Mouse (Mus musculus) neural tube, embryonic 14.5 days (tissue): ENCODE data around the gene Rftn2. TPM values are rescaled to one million over a fixed set of nuclear protein-coding genes. Genes with fewer than 3 reads are reported as not detected.
A peak's percentile ranks its signal among the peaks of the same experiment; 100 is the strongest.

Experiments
- ATAC-seq: fragments of 200-750 bp; cut with Nextera tagmentation; 2 replicates; pipeline ENCODE4 v1.8.0; 2017; ENCODE audit warnings: low read depth, mild to moderate bottlenecking, moderate TSS enrichment, moderate library complexity
- H3K27ac ChIP-seq: fragments of 300-500 bp; sonication (generic); 2 replicates; pipeline ENCODE4 v1.5.1; 2014; ENCODE audit warnings: low read depth, mild to moderate bottlenecking, control low read depth, low read length, moderate library complexity, mixed read lengths
- H3K27me3 ChIP-seq: fragments of 300-500 bp; sonication (generic); 2 replicates; pipeline ENCODE4 v1.6.1; 2014; ENCODE audit warnings: low read length; ENCODE audit not compliant: control insufficient read depth, insufficient read depth
- H3K36me3 ChIP-seq: fragments of 300-500 bp; sonication (generic); 2 replicates; pipeline ENCODE4 v1.6.1; 2014; ENCODE audit warnings: low read length, mixed read lengths; ENCODE audit not compliant: control insufficient read depth, insufficient read depth
- H3K4me1 ChIP-seq: fragments of 300-500 bp; sonication (generic); 2 replicates; pipeline ENCODE4 v1.6.1; 2014; ENCODE audit warnings: low read length; ENCODE audit not compliant: control insufficient read depth, insufficient read depth
- H3K4me2 ChIP-seq: fragments of 300-500 bp; sonication (generic); 2 replicates; pipeline ENCODE4 v1.6.1; 2014; ENCODE audit warnings: mild to moderate bottlenecking, low read depth, low read length, control low read depth
- H3K4me3 ChIP-seq: fragments of 300-500 bp; sonication (generic); 2 replicates; pipeline ENCODE4 v1.5.1; 2014; ENCODE audit warnings: low read depth, low read length, control low read depth, mixed read lengths
- H3K9ac ChIP-seq: fragments of 300-500 bp; sonication (generic); replicated peaks from 2 replicates; pipeline ENCODE4 v1.6.1; 2014; ENCODE audit warnings: low read depth, mild to moderate bottlenecking, control low read depth, low read length, mixed read lengths
- H3K9me3 ChIP-seq: fragments of 300-500 bp; sonication (generic); 2 replicates; pipeline ENCODE4 v1.6.1; 2016; ENCODE audit warnings: low read length; ENCODE audit not compliant: control insufficient read depth
- WGBS: fragments of 180-500 bp; shearing (Covaris S2); extraction: QIAGEN DNeasy Blood & Tissue Kit; methylation state at CpG from one replicate; pipeline ENCODE4 v1.1.7; 2014; 5-methylcytosine and 5-hydroxymethylcytosine counted together
- polyA plus RNA-seq: library from polyadenylated mRNA; unstranded; fragments of >200 nt; fragmentation: Nextera tagmentation; extraction: Ambion mirVana; gene quantifications from 2 replicates; pipeline ENCODE4 v1.2.1, GENCODE M21; 2014

The Rftn2 gene
- polyA plus RNA-seq, 1 experiment from 2014 or later, result 10.1 TPM

- Histone ChIP-seq H3K27ac (no peak overlapping the region), H3K9me3 (no peaks in the 10 kb centered on the region), H3K4me3 (no peak overlapping the region), H3K4me2 (no peak overlapping the region), H3K9ac (no peak overlapping the region), H3K27me3 (no peaks in the 10 kb centered on the region), H3K36me3 (peaks cover 17% of the 10 kb centered on the region), H3K4me1 (no peaks in the 10 kb centered on the region)
- no peak for ATAC-seq
- WGBS, result 96% methylated on average over 7 of the region's 7 CpGs
Observed at GRCm38 (mm10) chr1:55145556-55145955, 81.0 kb downstream of the Rftn2 start.

- no peaks in the 10 kb centered on the region for H3K9me3 ChIP-seq
- H3K4me3 ChIP-seq, result no peak overlapping the region
- H3K4me2 ChIP-seq, result no peak overlapping the region
- no peak for ATAC-seq
- H3K36me3 ChIP-seq, result peaks cover 17% of the 10 kb centered on the region
- no peak overlapping the region for H3K9ac ChIP-seq
- no peaks in the 10 kb centered on the region for H3K27me3 ChIP-seq
- H3K4me1 ChIP-seq, result no peaks in the 10 kb centered on the region
- WGBS, result 95% methylated on average over 4 of the region's 4 CpGs
- no peak overlapping the region for H3K27ac ChIP-seq
Observed at GRCm38 (mm10) chr1:55144338-55144737, 82.2 kb downstream of the Rftn2 start.

- H3K27ac ChIP-seq, result no peak overlapping the region
- no peak overlapping the region for H3K4me3 ChIP-seq
- 0 out of 2 replicates have a peak, but pooled peaks cover 7% of the 10 kb centered on the region for H3K36me3 ChIP-seq
- no peaks in the 10 kb centered on the region for H3K9me3 ChIP-seq
- H3K9ac ChIP-seq, result no peak overlapping the region
- no peak overlapping the region for H3K4me2 ChIP-seq
- WGBS, result 100% methylated on average over 1 of the region's 1 CpGs
- peaks cover 15% of the 10 kb centered on the region for H3K4me1 ChIP-seq
- no peaks in the 10 kb centered on the region for H3K27me3 ChIP-seq
- no peak for ATAC-seq
Observed at GRCm38 (mm10) chr1:55135846-55136245, 90.7 kb downstream of the Rftn2 start.

GRCm38 (mm10) chr1:55134301-55134700 is 92.3 kb downstream of the Rftn2 start:
- Histone ChIP-seq H3K4me1 (peaks cover 20% of the 10 kb centered on the region), H3K4me2 (no peak overlapping the region), H3K4me3 (no peak overlapping the region), H3K9me3 (no peaks in the 10 kb centered on the region), H3K27ac (no peak overlapping the region), H3K36me3 (no peaks in the 10 kb centered on the region), H3K27me3 (no peaks in the 10 kb centered on the region), H3K9ac (no peak overlapping the region)
- ATAC-seq, result no peak
- WGBS, result 100% methylated on average over 3 of the region's 3 CpGs

- WGBS, result 82% methylated on average over 2 of the region's 2 CpGs
- no peak overlapping the region for H3K9ac ChIP-seq
- no peak overlapping the region for H3K4me2 ChIP-seq
Observed at GRCm38 (mm10) chr1:55133173-55133572, 93.4 kb downstream of the Rftn2 start.

GRCm38 (mm10) chr1:55132308-55132707 is 94.3 kb downstream of the Rftn2 start:
- 80% methylated on average over 4 of the region's 4 CpGs for WGBS
- H3K4me1 ChIP-seq, result peaks cover 20% of the 10 kb centered on the region
- no peak overlapping the region for H3K27ac ChIP-seq
- no peak for ATAC-seq
- no peaks in the 10 kb centered on the region for H3K9me3 ChIP-seq
- H3K4me2 ChIP-seq, result peak overlapping the region; percentile 77
- peak overlapping the region; percentile 97 for H3K4me3 ChIP-seq
- H3K9ac ChIP-seq, result no peak overlapping the region; the same call in 1 of the 2 replicates
- no peaks in the 10 kb centered on the region for H3K27me3 ChIP-seq
- H3K36me3 ChIP-seq, result no peaks in the 10 kb centered on the region

More at GRCm38 (mm10) chr1:55133173-55133572, 93.4 kb downstream of the Rftn2 start:
- no peak overlapping the region for H3K4me3 ChIP-seq
- peaks cover 20% of the 10 kb centered on the region for H3K4me1 ChIP-seq
- H3K27me3 ChIP-seq, result no peaks in the 10 kb centered on the region
- no peaks in the 10 kb centered on the region for H3K9me3 ChIP-seq
- H3K27ac ChIP-seq, result no peak overlapping the region
- ATAC-seq, result no peak
- H3K36me3 ChIP-seq, result no peaks in the 10 kb centered on the region

- no peaks in the 10 kb centered on the region for H3K36me3 ChIP-seq
- H3K9ac ChIP-seq, result peak overlapping the region; percentile 98
- ATAC-seq, result no peak; the same call in 1 of the 2 replicates
- no peaks in the 10 kb centered on the region for H3K9me3 ChIP-seq
- peak overlapping the region; percentile 98 for H3K27ac ChIP-seq
- WGBS, result under 1% methylated on average over 46 of the region's 47 CpGs
- peak overlapping the region; percentile 77 for H3K4me2 ChIP-seq
- H3K4me3 ChIP-seq, result peak overlapping the region; percentile 97
- H3K27me3 ChIP-seq, result no peaks in the 10 kb centered on the region
- H3K4me1 ChIP-seq, result peaks cover 20% of the 10 kb centered on the region
Observed at GRCm38 (mm10) chr1:55131424-55132014, 95.1 kb downstream of the Rftn2 start.

- Histone ChIP-seq H3K4me2 (peak within 1 kb of the TSS; percentile 77), H3K9me3 (no peaks in the 10 kb centered on the region), H3K4me3 (peak within 1 kb of the TSS; percentile 97), H3K4me1 (peaks cover 20% of the 10 kb centered on the region), H3K27ac (peak within 1 kb of the TSS; percentile 98), H3K36me3 (no peaks in the 10 kb centered on the region), H3K9ac (peak within 1 kb of the TSS; percentile 98), H3K27me3 (no peaks in the 10 kb centered on the region)
- WGBS, result under 1% methylated on average over 26 of the region's 42 CpGs
- ATAC-seq, result peak; percentile 98
Observed at GRCm38 (mm10) chr1:55130943-55131401, 95.6 kb downstream of the Rftn2 start, which contains the start of gene Mob4. Gene Mob4 (plus strand): TSS chr1:55131231.

GRCm38 (mm10) chr1:55130190-55130916 is 96.2 kb downstream of the Rftn2 start:
- Histone ChIP-seq H3K9ac (peak overlapping the region; percentile 98), H3K36me3 (no peaks in the 10 kb centered on the region), H3K4me2 (peak overlapping the region; percentile 55), H3K4me1 (peaks cover 20% of the 10 kb centered on the region), H3K9me3 (no peaks in the 10 kb centered on the region), H3K4me3 (peak overlapping the region; percentile 97), H3K27me3 (no peaks in the 10 kb centered on the region), H3K27ac (peak overlapping the region; percentile 98)
- 72% methylated on average over 10 of the region's 10 CpGs for WGBS
- no peak for ATAC-seq
